Mouse (Mus musculus): Measurements from ENCODE around the gene Nid1. TPM values are rescaled to one million over a fixed set of nuclear protein-coding genes. Genes with fewer than 3 reads are reported as not detected.
A peak's percentile ranks its signal among the peaks of the same experiment; 100 is the strongest.

The Nid1 gene
- polyA plus RNA-seq, 1 experiment: 0.88 TPM

DNA sequence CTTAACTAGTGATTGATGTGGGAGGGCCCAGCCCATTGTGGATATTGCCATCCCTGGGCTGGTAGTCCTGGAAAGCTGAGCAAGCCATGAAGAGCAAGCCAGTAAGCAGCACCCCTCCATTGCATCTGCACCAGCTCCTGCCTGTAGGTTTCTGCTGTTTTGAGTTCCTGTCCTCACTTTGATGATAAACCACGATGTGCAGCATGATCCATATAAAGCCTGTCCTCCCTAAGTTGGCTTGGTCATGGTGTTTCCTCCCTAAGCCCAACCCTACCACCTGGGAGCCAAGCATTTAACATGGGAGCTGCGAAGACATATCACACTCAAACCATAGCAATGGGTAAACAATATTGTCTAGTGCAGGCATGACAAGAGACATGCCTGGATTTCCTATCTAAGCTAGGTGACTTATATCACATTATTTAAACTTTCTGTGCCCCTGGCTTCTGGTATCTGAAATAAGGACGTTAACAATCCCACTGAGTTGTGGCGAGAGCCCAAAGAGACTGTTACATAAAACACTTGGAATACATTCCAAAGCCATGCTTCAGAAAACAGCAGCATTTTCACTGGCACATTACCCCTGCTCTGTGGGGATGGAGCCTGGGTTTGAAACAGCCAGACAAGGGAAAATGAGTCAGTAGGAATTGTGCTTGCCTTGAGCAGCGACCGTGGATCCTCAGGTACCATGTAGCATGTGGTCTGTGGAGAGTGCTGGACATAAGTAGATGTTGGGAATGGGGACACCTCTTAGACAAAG, 111.3 kb downstream of the Nid1 start:
- Histone ChIP-seq H3K4me3 (ENCODE audit: insufficient read depth, low read length) (no peak overlapping the region), H3K4me1 (ENCODE audit: control insufficient read depth, insufficient read depth, low read length) (peaks cover 37% of the 10 kb centered on the region), H3K27ac (ENCODE audit: insufficient read depth, low read depth, low read length) (no peak overlapping the region)
- TF ChIP-seq POLR2A (IDR thresholded peaks at IDR 0.05; ENCODE audit: borderline replicate concordance, low read depth, low read length): no peak
- TF ChIP-seq CTCF (IDR thresholded peaks at IDR 0.05; ENCODE audit: low read depth, low read length): no peak

DNA sequence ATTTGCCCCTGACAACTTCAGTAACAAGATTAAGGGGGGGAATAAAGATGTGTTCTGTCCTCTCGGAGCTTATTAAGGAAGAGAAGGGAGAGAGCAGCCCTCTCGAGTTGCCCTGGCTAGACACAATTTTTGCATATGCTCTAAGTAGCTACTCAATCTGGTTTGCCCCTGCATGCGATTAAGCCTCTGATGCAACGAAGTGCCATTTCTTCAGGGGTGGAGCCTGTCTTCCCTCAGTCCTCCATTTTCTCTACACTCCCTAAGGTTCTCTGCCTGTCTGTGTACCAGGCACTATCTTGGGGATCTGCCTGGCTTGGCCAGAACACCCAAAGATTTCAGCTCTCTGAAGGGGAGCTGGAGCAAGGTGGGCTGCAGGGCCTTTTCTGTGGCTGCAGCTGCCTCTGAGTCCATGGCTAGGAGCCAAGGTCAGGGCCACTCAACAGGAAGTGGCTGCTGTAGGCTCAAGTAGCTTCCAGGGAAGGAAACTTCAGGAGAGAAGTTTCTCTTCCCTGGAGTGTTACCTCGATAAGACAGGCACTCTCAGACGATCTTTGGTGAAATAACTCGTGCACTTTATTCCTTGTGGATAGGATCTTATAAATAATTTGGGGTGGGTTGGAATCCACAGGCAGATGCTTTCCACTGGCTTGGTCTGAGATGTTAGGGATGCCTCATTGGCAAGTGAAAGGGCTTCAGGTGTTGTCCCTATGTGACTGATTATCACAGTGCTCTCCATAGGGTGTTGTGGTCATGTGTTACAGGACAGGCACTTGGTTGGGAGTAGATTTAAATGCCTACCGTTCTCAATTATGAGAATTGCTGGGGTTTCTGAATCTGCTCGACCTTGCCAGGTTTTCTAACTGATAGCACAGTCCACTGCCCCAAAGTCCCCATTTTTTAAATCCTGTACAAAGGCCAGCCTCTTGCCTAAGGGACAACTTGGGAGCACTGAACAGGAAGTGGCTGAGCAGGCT, 112.6 kb downstream of the Nid1 start:
- no peak for TF ChIP-seq CTCF (IDR thresholded peaks at IDR 0.05; ENCODE audit: low read depth, low read length)
- TF ChIP-seq POLR2A (IDR thresholded peaks at IDR 0.05; ENCODE audit: borderline replicate concordance, low read depth, low read length): no peak
- peak overlapping the region; percentile 62 for H3K27ac ChIP-seq (ENCODE audit: insufficient read depth, low read depth, low read length)
- H3K4me1 ChIP-seq (ENCODE audit: control insufficient read depth, insufficient read depth, low read length): peaks cover 48% of the 10 kb centered on the region
- no peak overlapping the region for H3K4me3 ChIP-seq (ENCODE audit: insufficient read depth, low read length)

DNA sequence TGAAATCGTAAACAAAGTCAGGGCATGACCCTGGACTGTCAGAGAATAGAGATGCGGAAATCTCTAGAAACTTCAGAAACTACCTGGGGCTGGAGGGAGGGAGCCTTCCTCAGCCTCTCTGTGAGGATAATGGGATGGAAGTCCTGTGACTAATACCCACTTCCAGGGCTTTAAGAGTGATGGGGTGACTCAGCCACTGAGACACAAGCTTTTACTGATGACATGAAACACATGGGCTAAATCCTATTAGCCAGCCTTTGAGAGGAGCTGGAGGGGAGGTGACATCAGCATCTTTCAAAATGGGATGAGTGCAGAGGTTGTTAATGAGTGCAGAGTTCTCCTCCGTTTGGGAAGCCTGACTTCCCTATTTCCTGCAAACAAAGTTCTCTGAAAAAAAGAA, 114.7 kb downstream of the Nid1 start:
- H3K4me3 ChIP-seq (ENCODE audit: insufficient read depth, low read length): no peak overlapping the region
- H3K4me1 ChIP-seq (ENCODE audit: control insufficient read depth, insufficient read depth, low read length): peaks cover 50% of the 10 kb centered on the region
- H3K27ac ChIP-seq (ENCODE audit: insufficient read depth, low read depth, low read length): peak overlapping the region; percentile 37
- no peak for TF ChIP-seq POLR2A (IDR thresholded peaks at IDR 0.05; ENCODE audit: borderline replicate concordance, low read depth, low read length)
- no peak for TF ChIP-seq CTCF (IDR thresholded peaks at IDR 0.05; ENCODE audit: low read depth, low read length)

DNA sequence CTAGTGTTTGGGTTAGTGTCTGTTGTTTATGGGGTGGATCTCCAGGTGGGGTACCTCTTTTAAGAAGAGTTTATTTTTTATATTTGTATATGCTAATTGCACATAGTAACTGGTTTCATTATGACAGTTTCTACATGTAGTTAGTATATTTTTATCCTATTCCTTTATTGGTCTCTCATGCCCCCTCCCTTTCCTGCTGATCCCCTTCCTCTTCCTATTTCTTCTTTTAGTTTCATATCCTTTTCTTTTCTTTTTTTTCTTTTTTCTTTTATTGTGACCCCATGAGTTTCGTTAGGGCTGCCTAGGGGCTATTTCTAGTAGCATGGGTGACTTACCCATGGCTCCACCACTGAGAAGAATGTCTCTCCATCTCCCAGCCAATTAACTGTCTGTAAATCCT, 116.3 kb downstream of the Nid1 start:
- no peak for TF ChIP-seq POLR2A (IDR thresholded peaks at IDR 0.05; ENCODE audit: borderline replicate concordance, low read depth, low read length)
- no peak for TF ChIP-seq CTCF (IDR thresholded peaks at IDR 0.05; ENCODE audit: low read depth, low read length)
- peaks cover 63% of the 10 kb centered on the region for H3K4me1 ChIP-seq (ENCODE audit: control insufficient read depth, insufficient read depth, low read length)
- H3K4me3 ChIP-seq (ENCODE audit: insufficient read depth, low read length): no peak overlapping the region
- H3K27ac ChIP-seq (ENCODE audit: insufficient read depth, low read depth, low read length): peak overlapping the region; percentile 54

DNA sequence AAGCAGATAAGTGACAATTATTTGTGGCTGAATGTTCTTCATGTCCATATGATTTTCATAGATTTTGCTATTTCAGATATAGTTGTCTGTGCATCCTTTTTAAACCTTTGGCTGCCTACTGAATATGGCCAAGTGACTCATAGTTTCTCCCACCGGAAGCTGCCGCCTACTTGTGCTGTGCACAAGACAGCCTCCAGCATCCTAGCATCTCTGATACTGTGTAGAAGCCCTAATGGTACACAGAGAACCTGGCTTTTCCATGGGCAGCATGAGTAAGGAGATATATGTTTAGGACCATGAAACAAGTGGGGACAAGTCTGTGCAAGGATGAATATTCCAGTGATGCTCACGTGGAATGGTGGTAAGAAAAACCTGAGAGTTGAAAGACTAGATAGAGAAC, 117.8 kb downstream of the Nid1 start:
- H3K27ac ChIP-seq (ENCODE audit: insufficient read depth, low read depth, low read length): no peak overlapping the region
- TF ChIP-seq POLR2A (IDR thresholded peaks at IDR 0.05; ENCODE audit: borderline replicate concordance, low read depth, low read length) (no peak), CTCF (IDR thresholded peaks at IDR 0.05; ENCODE audit: low read depth, low read length) (no peak)
- H3K4me3 ChIP-seq (ENCODE audit: insufficient read depth, low read length): no peak overlapping the region
- peaks cover 61% of the 10 kb centered on the region for H3K4me1 ChIP-seq (ENCODE audit: control insufficient read depth, insufficient read depth, low read length)

DNA sequence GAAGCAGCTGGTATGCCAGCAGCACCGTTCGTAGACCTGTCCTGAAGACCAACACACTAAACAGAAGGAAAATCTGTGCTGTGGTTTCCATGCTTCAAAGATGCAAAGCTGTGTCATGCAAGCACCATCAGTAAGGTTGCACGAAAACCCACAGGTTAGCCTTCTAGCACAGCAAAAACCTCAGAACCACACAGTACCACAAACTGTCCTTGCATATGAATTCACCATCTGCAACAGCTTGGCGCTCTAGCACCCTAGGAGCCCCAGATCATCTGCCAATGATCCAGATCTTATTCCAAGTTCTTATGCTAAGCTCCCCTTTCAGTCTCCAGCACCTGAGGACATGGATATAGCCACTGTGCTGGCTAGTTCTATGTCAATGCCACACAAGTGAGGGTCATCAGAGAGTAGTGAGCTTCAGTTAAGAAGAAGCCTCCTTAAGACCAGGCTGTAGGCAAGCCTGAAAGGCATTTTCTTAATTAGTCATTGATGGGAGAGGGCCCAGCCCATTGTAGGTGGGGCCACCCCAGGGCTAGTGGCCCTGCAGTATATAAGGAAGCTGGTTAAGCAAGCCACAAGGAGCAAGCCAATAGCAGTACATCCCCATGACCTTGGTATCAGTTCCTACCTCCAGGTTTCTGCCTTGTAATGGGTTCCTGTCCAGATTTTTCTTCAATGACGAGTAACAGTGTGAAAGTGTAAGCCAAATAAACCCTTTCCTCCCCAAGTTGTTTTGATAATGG, 119.8 kb downstream of the Nid1 start:
- Histone ChIP-seq H3K27ac (ENCODE audit: insufficient read depth, low read depth, low read length) (no peak overlapping the region), H3K4me1 (ENCODE audit: control insufficient read depth, insufficient read depth, low read length) (peaks cover 42% of the 10 kb centered on the region), H3K4me3 (ENCODE audit: insufficient read depth, low read length) (no peak overlapping the region)
- TF ChIP-seq CTCF (IDR thresholded peaks at IDR 0.05; ENCODE audit: low read depth, low read length): no peak

DNA sequence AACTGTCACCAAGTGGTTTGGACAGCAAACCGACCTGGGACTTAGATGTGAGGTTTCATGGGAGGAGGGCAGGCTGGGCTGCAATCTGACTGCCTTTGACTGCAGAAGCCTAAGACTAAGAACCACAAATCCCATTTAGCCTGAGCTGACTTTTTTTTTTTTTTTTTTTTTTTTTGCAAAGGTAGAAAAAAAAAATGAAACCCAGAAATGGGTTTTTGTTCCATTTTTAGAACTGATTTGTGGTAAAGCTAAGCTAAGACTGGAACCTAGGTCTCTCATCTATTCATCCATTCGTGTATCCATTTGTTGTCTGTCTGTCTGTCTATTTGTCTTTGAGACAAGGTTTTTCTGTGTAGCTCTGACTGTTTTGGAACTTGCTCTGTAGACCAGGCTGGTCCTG, 120.9 kb downstream of the Nid1 start:
- TF ChIP-seq POLR2A (IDR thresholded peaks at IDR 0.05; ENCODE audit: borderline replicate concordance, low read depth, low read length) (no peak), CTCF (IDR thresholded peaks at IDR 0.05; ENCODE audit: low read depth, low read length) (no peak)
- H3K4me3 ChIP-seq (ENCODE audit: insufficient read depth, low read length): no peak overlapping the region
- 0 out of 2 replicates have a peak overlapping the region, but pooled peaks have one; percentile 19 for H3K27ac ChIP-seq (ENCODE audit: insufficient read depth, low read depth, low read length)
- H3K4me1 ChIP-seq (ENCODE audit: control insufficient read depth, insufficient read depth, low read length): peaks cover 37% of the 10 kb centered on the region

DNA sequence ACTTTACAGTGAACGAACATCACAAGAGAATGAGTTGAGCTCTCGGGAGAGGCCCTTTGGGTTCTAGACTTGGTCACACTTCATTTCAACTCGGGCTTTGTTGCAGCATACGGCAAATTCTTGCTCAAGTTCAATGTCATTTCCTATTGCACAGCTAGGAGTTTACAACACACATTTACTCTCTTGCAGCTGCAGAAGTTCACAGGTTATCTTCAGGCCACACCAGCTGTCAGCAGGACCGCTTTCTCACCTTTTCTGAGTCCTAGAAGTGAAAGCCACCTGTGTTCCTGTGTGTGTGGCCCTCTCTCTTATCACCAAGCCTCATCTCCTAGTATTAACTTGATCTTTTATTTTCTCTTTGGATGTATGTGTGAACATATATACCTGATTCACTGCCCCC, 121.5 kb downstream of the Nid1 start:
- Histone ChIP-seq H3K4me1 (ENCODE audit: control insufficient read depth, insufficient read depth, low read length) (peaks cover 32% of the 10 kb centered on the region), H3K4me3 (ENCODE audit: insufficient read depth, low read length) (no peak overlapping the region), H3K27ac (ENCODE audit: insufficient read depth, low read depth, low read length) (0 out of 2 replicates have a peak overlapping the region, but pooled peaks have one; percentile 19)
- TF ChIP-seq CTCF (IDR thresholded peaks at IDR 0.05; ENCODE audit: low read depth, low read length) (no peak), POLR2A (IDR thresholded peaks at IDR 0.05; ENCODE audit: borderline replicate concordance, low read depth, low read length) (no peak)

Other genes with a start within 250 kb of the Nid1 start
- 167 and 190 TPM in 2 replicates for gene Gpr137b, start 43.5 kb upstream of the Nid1 start, polyA plus RNA-seq (2012; ENCODE audit: insufficient read depth, insufficient read length, missing spikeins)
- gene Lyst, start 152.8 kb downstream of the Nid1 start, polyA plus RNA-seq (2012; ENCODE audit: insufficient read depth, insufficient read length, missing spikeins): 45.9 and 46.5 TPM in 2 replicates

Data from bone marrow macrophage, adult 2 months (primary cell).